Mouse (Mus musculus) lung, embryonic 14.5 days (tissue): ENCODE data around the gene Csf2. TPM values are rescaled to one million over a fixed set of nuclear protein-coding genes. Genes with fewer than 3 reads are reported as not detected.

ENCODE experiments used
- ATAC-seq: fragments of 200-750 bp; cut with Nextera tagmentation; 2 replicates; pipeline ENCODE4 v1.8.0; 2017; ENCODE audit warnings: mild to moderate bottlenecking, moderate TSS enrichment, moderate library complexity; ENCODE audit not compliant: insufficient read depth
- DNase-seq: peaks from one replicate; pipeline ENCODE4 v3.0.0-alpha.2; 2015
- H3K27ac ChIP-seq: fragments of 300-500 bp; sonication (generic); 2 replicates; pipeline ENCODE4 v1.5.1; 2014; ENCODE audit warnings: low read depth, mild to moderate bottlenecking, moderate library complexity
- H3K27me3 ChIP-seq: fragments of 300-500 bp; sonication (generic); 2 replicates; pipeline ENCODE4 v1.6.1; 2014; ENCODE audit warnings: low read length, control low read depth; ENCODE audit not compliant: insufficient read depth
- H3K36me3 ChIP-seq: fragments of 300-500 bp; sonication (generic); 2 replicates; pipeline ENCODE4 v1.6.1; 2014; ENCODE audit warnings: control low read depth; ENCODE audit not compliant: insufficient read depth
- H3K4me1 ChIP-seq: fragments of 300-500 bp; sonication (generic); 2 replicates; pipeline ENCODE4 v1.6.1; 2014; ENCODE audit warnings: antibody characterized with exemption, control low read depth; ENCODE audit not compliant: insufficient read depth
- H3K4me2 ChIP-seq: fragments of 300-500 bp; sonication (generic); 2 replicates; pipeline ENCODE4 v1.6.1; 2014; ENCODE audit warnings: mild to moderate bottlenecking
- H3K4me3 ChIP-seq: fragments of 300-500 bp; sonication (generic); 2 replicates; pipeline ENCODE4 v1.5.1; 2014; ENCODE audit warnings: low read depth, low read length
- H3K9ac ChIP-seq: fragments of 300-500 bp; sonication (generic); 2 replicates; pipeline ENCODE4 v1.6.1; 2014
- H3K9me3 ChIP-seq: fragments of 300-500 bp; sonication (generic); 2 replicates; pipeline ENCODE4 v1.6.1; 2016; ENCODE audit warnings: low read depth, low read length, control low read depth
- CTCF ChIP-seq: IDR thresholded peaks from 2 replicates; pipeline ENCODE4 v1.5.1; 2016; ENCODE audit warnings: antibody characterized with exemption, low read depth
- WGBS: fragments of 180-500 bp; shearing (Covaris S2); extraction: QIAGEN DNeasy Blood & Tissue Kit; methylation state at CpG from one replicate; pipeline ENCODE4 v1.1.7; 2014; 5-methylcytosine and 5-hydroxymethylcytosine counted together
- polyA plus RNA-seq: library from polyadenylated mRNA; unstranded; fragments of >200 nt; fragmentation: Nextera tagmentation; extraction: Ambion mirVana; gene quantifications from 2 replicates; pipeline ENCODE4 v1.2.1, GENCODE M21; 2014

Gene Csf2
- polyA plus RNA-seq, 1 experiment from 2014 or later = 0.24 TPM

DNA sequence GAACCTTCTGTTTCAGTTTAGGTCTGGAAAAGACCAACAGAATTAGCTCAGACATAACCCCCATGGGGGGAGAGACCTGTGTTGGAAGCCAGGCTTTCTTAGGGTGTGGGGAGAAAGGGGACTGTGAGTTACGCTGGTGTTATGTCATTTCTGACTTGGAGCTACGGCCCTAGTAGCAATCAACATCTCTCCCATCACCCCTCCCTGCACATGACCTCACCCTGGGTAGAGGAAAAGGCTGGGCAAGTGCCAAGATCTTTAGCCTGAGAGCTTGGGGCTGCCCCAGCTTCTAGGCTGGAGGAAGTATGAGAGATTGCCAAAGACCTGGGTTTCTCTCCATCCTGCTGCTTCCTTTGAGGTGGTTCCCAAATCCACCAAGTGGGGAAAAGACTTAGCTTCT, 12.5 kb downstream of the Csf2 start:
- no peak for TF ChIP-seq CTCF
- Histone ChIP-seq H3K27ac (no peak overlapping the region), H3K9ac (no peak overlapping the region), H3K27me3 (no peaks in the 10 kb centered on the region), H3K4me1 (no peaks in the 10 kb centered on the region), H3K4me3 (no peak overlapping the region), H3K9me3 (no peaks in the 10 kb centered on the region), H3K36me3 (no peaks in the 10 kb centered on the region), H3K4me2 (no peak overlapping the region)
- 36% methylated on average over 2 of the region's 2 CpGs for WGBS
- no peak for ATAC-seq
- peak; percentile 48 for DNase-seq

DNA sequence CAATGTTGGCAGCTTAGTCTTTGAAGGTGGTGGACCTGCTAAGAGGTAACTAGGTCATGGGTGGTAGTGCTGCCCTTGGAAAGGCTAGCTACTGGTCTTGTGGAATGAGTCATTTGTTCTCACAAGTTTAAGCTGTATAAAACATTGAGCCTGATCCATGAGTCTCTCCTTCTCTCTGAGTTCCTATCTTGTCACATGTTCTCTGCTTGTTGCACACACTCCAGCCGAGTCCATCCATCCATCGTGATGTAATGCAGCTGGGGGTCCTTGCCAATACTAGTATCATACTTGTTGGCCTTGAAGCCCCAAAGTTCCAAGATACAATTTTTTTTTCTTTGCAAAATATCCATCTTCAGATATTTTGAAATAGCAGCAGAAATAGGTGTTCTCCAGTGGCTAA, 22.0 kb downstream of the Csf2 start:
- no peak for ATAC-seq
- H3K4me1 ChIP-seq = no peaks in the 10 kb centered on the region
- 84% methylated on average over 2 of the region's 2 CpGs for WGBS
- H3K9me3 ChIP-seq = no peaks in the 10 kb centered on the region
- DNase-seq = no peak
- H3K9ac ChIP-seq = no peak overlapping the region
- no peak overlapping the region for H3K4me2 ChIP-seq
- H3K36me3 ChIP-seq = no peaks in the 10 kb centered on the region
- H3K27ac ChIP-seq = no peak overlapping the region
- no peaks in the 10 kb centered on the region for H3K27me3 ChIP-seq
- no peak for TF ChIP-seq CTCF
- no peak overlapping the region for H3K4me3 ChIP-seq

- Histone ChIP-seq H3K4me2 (no peak overlapping the region), H3K27me3 (no peaks in the 10 kb centered on the region), H3K27ac (no peak overlapping the region), H3K9me3 (no peaks in the 10 kb centered on the region), H3K4me3 (no peak overlapping the region), H3K9ac (no peak overlapping the region), H3K4me1 (no peaks in the 10 kb centered on the region), H3K36me3 (no peaks in the 10 kb centered on the region)
- ATAC-seq (no peak), DNase-seq (no peak)
- no peak for TF ChIP-seq CTCF
- 75% methylated on average over 5 of the region's 5 CpGs for WGBS
Observed at GRCm38 (mm10) chr11:54224475-54224986, 24.9 kb downstream of the Csf2 start.

- H3K9me3 ChIP-seq = no peaks in the 10 kb centered on the region
- no peak overlapping the region for H3K9ac ChIP-seq
- no peak overlapping the region for H3K27ac ChIP-seq
- H3K4me3 ChIP-seq = no peak overlapping the region
- no peaks in the 10 kb centered on the region for H3K27me3 ChIP-seq
- no peak overlapping the region for H3K4me2 ChIP-seq
- DNase-seq (no peak), ATAC-seq (no peak)
- H3K4me1 ChIP-seq = no peaks in the 10 kb centered on the region
- WGBS = 70% methylated on average over 9 of the region's 9 CpGs
- no peaks in the 10 kb centered on the region for H3K36me3 ChIP-seq
- no peak for TF ChIP-seq CTCF
Observed at GRCm38 (mm10) chr11:54223637-54224474, 25.6 kb downstream of the Csf2 start.

DNA sequence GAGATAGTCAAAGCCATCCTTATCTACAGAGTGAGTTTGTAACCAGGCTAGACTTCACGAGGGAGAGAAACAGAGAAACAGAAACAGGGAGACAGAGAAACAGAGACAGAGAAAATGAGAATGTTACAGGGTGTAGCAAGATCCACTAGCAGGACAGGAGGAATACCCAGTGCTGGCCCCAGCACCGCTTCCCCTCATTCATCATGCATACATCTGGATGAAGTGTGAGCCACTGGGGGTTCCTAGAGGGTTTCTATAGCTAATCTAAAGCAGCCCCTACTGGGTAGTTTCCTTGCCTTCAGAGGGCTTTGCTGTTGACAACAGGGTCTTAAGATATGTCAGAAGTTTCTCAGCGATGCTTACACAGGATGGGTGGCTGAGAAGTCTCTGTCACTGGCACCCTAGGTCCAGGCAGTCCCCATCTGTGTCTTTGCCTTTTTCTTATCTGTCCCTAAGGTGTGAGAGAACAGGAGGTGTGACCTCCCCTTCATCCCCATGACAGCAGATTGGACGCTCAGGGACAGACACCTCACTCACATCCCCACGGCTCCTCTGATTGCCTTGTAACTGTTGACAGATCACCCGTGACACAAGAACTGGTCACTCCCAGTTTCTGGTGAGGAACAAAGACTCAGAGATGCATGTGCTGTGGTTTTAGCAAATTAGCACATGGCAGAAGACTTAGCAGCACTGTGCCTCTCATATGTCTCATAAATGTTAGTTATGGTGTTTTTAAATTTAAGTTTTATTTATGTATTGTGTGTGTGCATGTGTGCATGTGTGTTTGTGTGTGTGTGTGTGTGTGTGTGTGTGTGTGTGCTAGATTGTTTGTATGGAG, 29.3 kb downstream of the Csf2 start:
- no peak for TF ChIP-seq CTCF
- WGBS = 23% methylated on average over 6 of the region's 6 CpGs
- ATAC-seq (peak; percentile 21; the same call in 1 of the 2 replicates), DNase-seq (peak; percentile 15)
- no peaks in the 10 kb centered on the region for H3K9me3 ChIP-seq
- no peak overlapping the region for H3K4me3 ChIP-seq
- H3K4me2 ChIP-seq = no peak overlapping the region
- no peaks in the 10 kb centered on the region for H3K27me3 ChIP-seq
- no peaks in the 10 kb centered on the region for H3K4me1 ChIP-seq
- H3K36me3 ChIP-seq = no peaks in the 10 kb centered on the region
- no peak overlapping the region for H3K9ac ChIP-seq
- no peak overlapping the region for H3K27ac ChIP-seq

DNA sequence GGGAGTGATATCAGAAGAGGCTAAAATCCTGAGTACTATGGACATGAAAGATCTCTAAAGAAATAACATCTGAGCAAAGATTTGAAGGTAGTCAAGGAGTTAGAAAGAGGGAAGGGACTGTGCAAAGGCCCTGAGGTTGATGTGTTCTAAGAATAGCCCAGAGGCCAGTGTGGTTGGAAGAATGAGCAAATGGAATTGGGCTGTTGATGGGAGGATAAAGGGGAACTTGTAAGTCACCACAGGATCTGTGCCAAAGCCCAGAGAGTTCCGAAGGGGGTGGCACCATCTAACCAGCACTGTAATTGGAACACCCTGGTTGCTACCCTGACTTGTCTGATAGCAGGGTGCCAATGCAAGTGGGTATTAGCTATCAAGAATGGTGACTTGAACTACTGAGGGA, 30.3 kb downstream of the Csf2 start:
- no peak for TF ChIP-seq CTCF
- Histone ChIP-seq H3K36me3 (no peaks in the 10 kb centered on the region), H3K9ac (no peak overlapping the region), H3K9me3 (no peaks in the 10 kb centered on the region), H3K27me3 (no peaks in the 10 kb centered on the region), H3K4me3 (no peak overlapping the region), H3K4me2 (no peak overlapping the region), H3K4me1 (no peaks in the 10 kb centered on the region), H3K27ac (no peak overlapping the region)
- no peak for DNase-seq
- WGBS = 80% methylated on average over 1 of the region's 1 CpGs
- no peak for ATAC-seq

DNA sequence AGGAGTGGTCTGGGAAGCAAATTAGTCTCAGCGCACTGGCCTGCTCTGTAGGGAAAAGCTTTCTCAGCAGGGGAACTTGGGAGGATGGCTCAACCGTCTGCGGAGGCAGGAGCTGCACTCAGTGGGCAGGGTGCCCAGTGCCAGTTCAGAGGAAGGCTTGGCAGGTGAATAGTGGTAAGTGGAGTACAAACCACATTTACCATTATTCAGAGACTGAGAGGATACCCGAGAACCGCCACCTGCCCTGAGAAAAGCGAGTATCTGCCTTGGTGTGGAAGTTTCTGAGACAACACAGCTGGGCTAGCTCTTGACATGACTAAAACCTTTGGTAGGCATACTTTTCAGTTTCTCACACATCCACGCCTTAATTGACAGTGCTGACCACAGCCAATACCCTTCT, 32.1 kb downstream of the Csf2 start:
- Histone ChIP-seq H3K27me3 (no peaks in the 10 kb centered on the region), H3K27ac (no peak overlapping the region), H3K4me1 (no peaks in the 10 kb centered on the region), H3K4me2 (no peak overlapping the region), H3K9ac (no peak overlapping the region), H3K4me3 (no peak overlapping the region), H3K36me3 (no peaks in the 10 kb centered on the region), H3K9me3 (no peaks in the 10 kb centered on the region)
- TF ChIP-seq CTCF = no peak
- WGBS = 66% methylated on average over 7 of the region's 7 CpGs
- ATAC-seq (no peak), DNase-seq (no peak)
